Comparison of ENCODE assay signal across 8 mouse cellular contexts in genomic region chr2:127008469-127008998, GRCm38 (mm10). TPM values are rescaled to one million over a fixed set of nuclear protein-coding genes. Genes with fewer than 3 reads are reported as not detected.
DNase-seq lines count a peak whose midpoint lies in the region; ATAC-seq and TF ChIP-seq lines count a peak whose summit lies in the region.

Ap4e1 (plus strand) TSS chr2:127008717.

- DNase-seq in c-Kit-negative CD71-positive TER-119-positive erythroid progenitor cells, embryonic 14.5 days (ENCODE audit: low read depth, low spot score) = peak; percentile 93
- DNase-seq in fibroblast of lung, adult 2 months (ENCODE audit: low read depth) = peak; percentile 79
- DNase-seq in kidney, postnatal 25 days = peak; percentile 94 to 97
- peak; percentile 82 to 90 (median 85) for DNase-seq in liver, embryonic 14.5 days (ENCODE audit: low read depth in 3 of 3, low spot score in 3 of 3)
- peak; percentile 98 for DNase-seq in neural tube, embryonic 11.5 days (ENCODE audit: low spot score)
- DNase-seq in stomach, postnatal 0 days (ENCODE audit: low spot score) = peak; percentile 95

- H3K27me3 ChIP-seq in heart, embryonic 15.5 days = no peaks in the 10 kb centered on the region
- no peaks in the 10 kb centered on the region for H3K27me3 ChIP-seq in liver, embryonic 14.5 days (ENCODE audit: control insufficient read depth, insufficient read depth, low read length)
- H3K27me3 ChIP-seq in neural tube, embryonic 11.5 days (ENCODE audit: control insufficient read depth, insufficient read depth, low read length) = no peaks in the 10 kb centered on the region
- H3K27me3 ChIP-seq in stomach, postnatal 0 days (ENCODE audit: control insufficient read depth, insufficient read depth, low read length) = no peaks in the 10 kb centered on the region

- WGBS in heart, embryonic 15.5 days = under 1% methylated on average over 40 of the region's 40 CpGs
- under 1% methylated on average over 40 of the region's 40 CpGs for WGBS in liver, embryonic 14.5 days (ENCODE audit: insufficient replicate concordance)
- WGBS in neural tube, embryonic 11.5 days = 1% methylated on average over 40 of the region's 40 CpGs
- WGBS in stomach, postnatal 0 days = under 1% methylated on average over 39 of the region's 40 CpGs

- peak; percentile 98 for TF ChIP-seq CTCF in liver, embryonic 14.5 days (IDR thresholded peaks at IDR 0.05; ENCODE audit: low read depth)
- peak; percentile 98 for TF ChIP-seq CTCF in stomach, postnatal 0 days (IDR thresholded peaks at IDR 0.05; ENCODE audit: low read depth)

- H3K9me3 ChIP-seq in heart, embryonic 15.5 days (replicated peaks) = no peaks in the 10 kb centered on the region
- H3K9me3 ChIP-seq in liver, embryonic 14.5 days (ENCODE audit: control insufficient read depth, low read length) = no peaks in the 10 kb centered on the region
- no peaks in the 10 kb centered on the region for H3K9me3 ChIP-seq in neural tube, embryonic 11.5 days (ENCODE audit: control insufficient read depth, low read length)
- H3K9me3 ChIP-seq in stomach, postnatal 0 days (ENCODE audit: control insufficient read depth, low read length) = no peaks in the 10 kb centered on the region

- TF ChIP-seq EP300 in liver, embryonic 14.5 days (IDR thresholded peaks at IDR 0.05; ENCODE audit: low read depth) = peak; percentile 68
- peak; percentile 57 for TF ChIP-seq EP300 in stomach, postnatal 0 days (optimal IDR thresholded peaks at IDR 0.05)

- peak within 1 kb of the TSS; percentile 91 for H3K4me3 ChIP-seq in heart, embryonic 15.5 days
- peak within 1 kb of the TSS; percentile 73 to 78 for H3K4me3 ChIP-seq in liver, embryonic 14.5 days (ENCODE audit: insufficient read depth in 1 of 2, low read depth in 2 of 2, low read length in 2 of 2)
- peak within 1 kb of the TSS; percentile 85 for H3K4me3 ChIP-seq in neural tube, embryonic 11.5 days (ENCODE audit: low read depth, low read length)
- peak within 1 kb of the TSS; percentile 86 for H3K4me3 ChIP-seq in stomach, postnatal 0 days (ENCODE audit: low read depth, low read length)

- peak; percentile 87 for ATAC-seq in CD4-positive, CD25-positive, alpha-beta regulatory T cell, adult 4 months
- peak; percentile 82 for ATAC-seq in heart, embryonic 15.5 days (replicated peaks; ENCODE audit: insufficient number of reproducible peaks, insufficient read depth, low FRiP score, low read depth)
- ATAC-seq in liver, embryonic 14.5 days (ENCODE audit: insufficient read depth) = peak; percentile 84
- ATAC-seq in neural tube, embryonic 11.5 days (ENCODE audit: insufficient read depth, low FRiP score, low TSS enrichment) = peak; percentile 83
- ATAC-seq in stomach, postnatal 0 days (ENCODE audit: low FRiP score, low TSS enrichment) = peak; percentile 86

- H3K9ac ChIP-seq in heart, embryonic 15.5 days = peak within 1 kb of the TSS; percentile 91
- peak within 1 kb of the TSS; percentile 71 for H3K9ac ChIP-seq in liver, embryonic 14.5 days (replicated peaks)
- H3K9ac ChIP-seq in neural tube, embryonic 11.5 days (ENCODE audit: low read length) = peak within 1 kb of the TSS; percentile 83
- peak within 1 kb of the TSS; percentile 83 for H3K9ac ChIP-seq in stomach, postnatal 0 days (ENCODE audit: low read length)

- H3K4me1 ChIP-seq in heart, embryonic 15.5 days (replicated peaks) = peaks cover 12% of the 10 kb centered on the region
- H3K4me1 ChIP-seq in liver, embryonic 14.5 days (replicated peaks; ENCODE audit: control insufficient read depth in 2 of 2, insufficient read depth in 2 of 2, low read length in 1 of 2) = peaks cover 3 to 5% of the 10 kb centered on the region in 2 experiments; a peak in 3 of 4 replicates
- H3K4me1 ChIP-seq in neural tube, embryonic 11.5 days (ENCODE audit: control insufficient read depth, insufficient read depth, low read length) = no peaks in the 10 kb centered on the region
- H3K4me1 ChIP-seq in stomach, postnatal 0 days (replicated peaks; ENCODE audit: control insufficient read depth, insufficient read depth) = no peaks in the 10 kb centered on the region

- peaks cover 17% of the 10 kb centered on the region for H3K36me3 ChIP-seq in heart, embryonic 15.5 days
- H3K36me3 ChIP-seq in liver, embryonic 14.5 days (replicated peaks; ENCODE audit: control insufficient read depth, insufficient read depth, low read depth) = peaks cover 8% of the 10 kb centered on the region; the same call in 1 of the 2 replicates
- 0 out of 2 replicates have a peak, but pooled peaks cover 2% of the 10 kb centered on the region for H3K36me3 ChIP-seq in neural tube, embryonic 11.5 days (ENCODE audit: control insufficient read depth, insufficient read depth, low read length)
- peaks cover 5% of the 10 kb centered on the region; the same call in 1 of the 2 replicates for H3K36me3 ChIP-seq in stomach, postnatal 0 days (ENCODE audit: control insufficient read depth, insufficient read depth, low read length)

- peak within 1 kb of the TSS; percentile 72 for H3K4me2 ChIP-seq in heart, embryonic 15.5 days
- peak within 1 kb of the TSS; percentile 69 for H3K4me2 ChIP-seq in liver, embryonic 14.5 days (ENCODE audit: low read depth)
- H3K4me2 ChIP-seq in neural tube, embryonic 11.5 days (ENCODE audit: low read depth) = peak within 1 kb of the TSS; percentile 66
- H3K4me2 ChIP-seq in stomach, postnatal 0 days (replicated peaks; ENCODE audit: low read depth) = peak within 1 kb of the TSS; percentile 55

- H3K27ac ChIP-seq in heart, embryonic 15.5 days = peak within 1 kb of the TSS; percentile 85
- H3K27ac ChIP-seq in liver, embryonic 14.5 days = no peak within 1 kb of the TSS
- no peak within 1 kb of the TSS for H3K27ac ChIP-seq in neural tube, embryonic 11.5 days (ENCODE audit: low read depth, low read length)
- peak within 1 kb of the TSS; percentile 78 for H3K27ac ChIP-seq in stomach, postnatal 0 days (replicated peaks)

RNA-seq across cellular contexts. Expression of gene Ap4e1, which starts in this region (rescaled TPM):
- 10 to 100 TPM; 11.6 to 16.3 TPM for polyA plus RNA-seq in CD4-positive, CD25-positive, alpha-beta regulatory T cell, adult 4 months (2017; shearing (Covaris generic))
- 8.2 and 9.0 TPM in 2 replicates for polyA plus RNA-seq in heart, embryonic 15.5 days (2015; fragmentation: Nextera tagmentation; extraction: Ambion mirVana)
- 1.6 and 2.4 TPM in 2 replicates for polyA plus RNA-seq in liver, embryonic 14.5 days (2012; rRNA removed)
- polyA plus RNA-seq in liver, embryonic 14.5 days (2014; fragmentation: Nextera tagmentation; extraction: Ambion mirVana) = 4.1 and 4.2 TPM in 2 replicates
- 9.0 and 10.7 TPM in 2 replicates for polyA plus RNA-seq in neural tube, embryonic 11.5 days (2014; fragmentation: Nextera tagmentation; extraction: Ambion mirVana)
- 3.6 and 3.9 TPM in 2 replicates for polyA plus RNA-seq in stomach, postnatal 0 days (2015; fragmentation: Nextera tagmentation; extraction: Ambion mirVana)

Comparison
In these comparisons a context has a peak if more than half of its experiments do, and no peak if none do; other contexts are left out.
1. H3K27ac ChIP-seq: peak in heart, embryonic 15.5 days (single experiment) and stomach, postnatal 0 days (single experiment); none in liver, embryonic 14.5 days (single experiment) and neural tube, embryonic 11.5 days (single experiment).
2. Peak in every context shown above with its lines, with median percentiles within 50 percentile points of each other: ATAC-seq, DNase-seq, H3K4me2 ChIP-seq, H3K4me3 ChIP-seq and H3K9ac ChIP-seq.